Mouse (Mus musculus): ENCODE data around the gene Sptssb. TPM values are rescaled to one million over a fixed set of nuclear protein-coding genes. Genes with fewer than 3 reads are reported as not detected.

Gene Sptssb
- polyA plus RNA-seq, 2 experiments, result 0.48 to 0.50 TPM

GRCm38 (mm10) chr3:69824536-69824935 lies 35.2 kb downstream of the Sptssb start:
- no peak overlapping the region for H3K9ac ChIP-seq (ENCODE audit: low read depth, low read length, severe bottlenecking)
- no peak for ATAC-seq (ENCODE audit: low FRiP score, low read depth)
- H3K4me2 ChIP-seq (replicated peaks; ENCODE audit: low read depth, low read length, severe bottlenecking), result no peak overlapping the region
- H3K4me3 ChIP-seq (replicated peaks; ENCODE audit: low read length), result no peak overlapping the region
- WGBS, result 94% methylated on average over 1 of the region's 1 CpGs
- no peak overlapping the region for H3K27ac ChIP-seq (replicated peaks; ENCODE audit: low read depth, low read length)
- H3K36me3 ChIP-seq (ENCODE audit: control insufficient read depth, insufficient read depth, low read length), result no peaks in the 10 kb centered on the region
- no peaks in the 10 kb centered on the region for H3K9me3 ChIP-seq (ENCODE audit: control insufficient read depth, low read length)
- no peak for DNase-seq (ENCODE audit: low spot score)
- no peaks in the 10 kb centered on the region for H3K27me3 ChIP-seq (ENCODE audit: control insufficient read depth, insufficient read depth, low read length)
- TF ChIP-seq POLR2A (IDR thresholded peaks at IDR 0.05; ENCODE audit: borderline replicate concordance, extremely low read depth, insufficient read depth, insufficient read length), result no peak
- H3K4me1 ChIP-seq (ENCODE audit: control insufficient read depth, insufficient read depth, low read length), result no peaks in the 10 kb centered on the region

- Histone ChIP-seq H3K4me1 (ENCODE audit: control insufficient read depth, insufficient read depth, low read length) (no peaks in the 10 kb centered on the region), H3K9me3 (ENCODE audit: control insufficient read depth, low read length) (no peaks in the 10 kb centered on the region), H3K27me3 (ENCODE audit: control insufficient read depth, insufficient read depth, low read length) (no peaks in the 10 kb centered on the region), H3K4me3 (replicated peaks; ENCODE audit: low read length) (no peak overlapping the region), H3K4me2 (replicated peaks; ENCODE audit: low read depth, low read length, severe bottlenecking) (no peak overlapping the region), H3K36me3 (ENCODE audit: control insufficient read depth, insufficient read depth, low read length) (no peaks in the 10 kb centered on the region), H3K27ac (replicated peaks; ENCODE audit: low read depth, low read length) (no peak overlapping the region), H3K9ac (ENCODE audit: low read depth, low read length, severe bottlenecking) (no peak overlapping the region)
- no peak for DNase-seq (ENCODE audit: low spot score)
- no peak for ATAC-seq (ENCODE audit: low FRiP score, low read depth)
- no peak for TF ChIP-seq POLR2A (IDR thresholded peaks at IDR 0.05; ENCODE audit: borderline replicate concordance, extremely low read depth, insufficient read depth, insufficient read length)
- WGBS, result 86% methylated on average over 7 of the region's 7 CpGs
Measured at GRCm38 (mm10) chr3:69820614-69821013, 39.1 kb downstream of the Sptssb start.

- Histone ChIP-seq H3K4me2 (replicated peaks; ENCODE audit: low read depth, low read length, severe bottlenecking) (no peak overlapping the region), H3K4me1 (ENCODE audit: control insufficient read depth, insufficient read depth, low read length) (no peaks in the 10 kb centered on the region), H3K27ac (replicated peaks; ENCODE audit: low read depth, low read length) (no peak overlapping the region), H3K36me3 (ENCODE audit: control insufficient read depth, insufficient read depth, low read length) (no peaks in the 10 kb centered on the region), H3K27me3 (ENCODE audit: control insufficient read depth, insufficient read depth, low read length) (no peaks in the 10 kb centered on the region), H3K9ac (ENCODE audit: low read depth, low read length, severe bottlenecking) (no peak overlapping the region; the same call in 1 of the 2 replicates), H3K9me3 (ENCODE audit: control insufficient read depth, low read length) (no peaks in the 10 kb centered on the region), H3K4me3 (replicated peaks; ENCODE audit: low read length) (no peak overlapping the region)
- ATAC-seq (ENCODE audit: low FRiP score, low read depth) (no peak), DNase-seq (ENCODE audit: low spot score) (no peak)
- no peak for TF ChIP-seq POLR2A (IDR thresholded peaks at IDR 0.05; ENCODE audit: borderline replicate concordance, extremely low read depth, insufficient read depth, insufficient read length)
- 38% methylated on average over 3 of the region's 3 CpGs for WGBS
Measured at GRCm38 (mm10) chr3:69819851-69820200, 39.9 kb downstream of the Sptssb start.

- Histone ChIP-seq H3K27ac (replicated peaks; ENCODE audit: low read depth, low read length) (no peak overlapping the region), H3K4me2 (replicated peaks; ENCODE audit: low read depth, low read length, severe bottlenecking) (no peak overlapping the region), H3K9ac (ENCODE audit: low read depth, low read length, severe bottlenecking) (no peak overlapping the region), H3K27me3 (ENCODE audit: control insufficient read depth, insufficient read depth, low read length) (no peaks in the 10 kb centered on the region), H3K9me3 (ENCODE audit: control insufficient read depth, low read length) (no peaks in the 10 kb centered on the region), H3K4me1 (ENCODE audit: control insufficient read depth, insufficient read depth, low read length) (no peaks in the 10 kb centered on the region), H3K36me3 (ENCODE audit: control insufficient read depth, insufficient read depth, low read length) (no peaks in the 10 kb centered on the region), H3K4me3 (replicated peaks; ENCODE audit: low read length) (no peak overlapping the region)
- no peak for TF ChIP-seq POLR2A (IDR thresholded peaks at IDR 0.05; ENCODE audit: borderline replicate concordance, extremely low read depth, insufficient read depth, insufficient read length)
- WGBS, result 71% methylated on average over 7 of the region's 7 CpGs
- DNase-seq (ENCODE audit: low spot score), result no peak
- ATAC-seq (ENCODE audit: low FRiP score, low read depth), result no peak
Measured at GRCm38 (mm10) chr3:69819146-69819850, 40.4 kb downstream of the Sptssb start.

DNA sequence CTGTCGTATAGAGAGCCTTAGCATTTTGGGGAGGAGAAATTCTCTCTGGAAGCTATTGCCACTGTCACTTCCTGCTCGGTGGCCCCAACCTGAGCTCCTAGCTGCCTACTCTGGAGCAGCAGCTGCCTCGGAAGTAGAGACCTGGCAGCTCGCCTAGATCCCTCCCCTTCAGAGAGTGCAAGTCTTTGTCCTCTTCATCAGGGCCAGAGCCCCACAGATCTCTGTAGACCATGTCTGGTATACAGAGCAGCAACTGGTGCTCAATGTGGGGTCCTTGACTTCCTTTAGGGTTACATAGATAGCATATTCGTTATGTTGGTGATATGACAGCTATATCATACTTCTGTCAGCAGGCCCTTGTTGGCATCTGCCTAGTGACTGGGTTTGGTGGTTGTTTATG lies 41.3 kb downstream of the Sptssb start:
- WGBS, result 63% methylated on average over 5 of the region's 5 CpGs

More for the DNA sequence above, 41.3 kb downstream of the Sptssb start:
- Histone ChIP-seq H3K36me3 (ENCODE audit: control insufficient read depth, insufficient read depth, low read length) (no peaks in the 10 kb centered on the region), H3K9me3 (ENCODE audit: control insufficient read depth, low read length) (no peaks in the 10 kb centered on the region), H3K27ac (replicated peaks; ENCODE audit: low read depth, low read length) (no peak overlapping the region), H3K27me3 (ENCODE audit: control insufficient read depth, insufficient read depth, low read length) (no peaks in the 10 kb centered on the region), H3K4me1 (ENCODE audit: control insufficient read depth, insufficient read depth, low read length) (no peaks in the 10 kb centered on the region), H3K9ac (ENCODE audit: low read depth, low read length, severe bottlenecking) (no peak overlapping the region), H3K4me2 (replicated peaks; ENCODE audit: low read depth, low read length, severe bottlenecking) (no peak overlapping the region), H3K4me3 (replicated peaks; ENCODE audit: low read length) (no peak overlapping the region)
- no peak for TF ChIP-seq POLR2A (IDR thresholded peaks at IDR 0.05; ENCODE audit: borderline replicate concordance, extremely low read depth, insufficient read depth, insufficient read length)
- ATAC-seq (ENCODE audit: low FRiP score, low read depth) (no peak), DNase-seq (ENCODE audit: low spot score) (no peak)
